Mouse (Mus musculus) layer of hippocampus, adult 9-11 months (tissue): ENCODE measurements around the gene Mfsd4a.
A peak's percentile ranks its signal among the peaks of the same experiment; 100 is the strongest.

Experiments used
- DNase-seq: peaks from one replicate; pipeline ENCODE4 v3.0.0; 2022

Gene Mfsd4a

DNA sequence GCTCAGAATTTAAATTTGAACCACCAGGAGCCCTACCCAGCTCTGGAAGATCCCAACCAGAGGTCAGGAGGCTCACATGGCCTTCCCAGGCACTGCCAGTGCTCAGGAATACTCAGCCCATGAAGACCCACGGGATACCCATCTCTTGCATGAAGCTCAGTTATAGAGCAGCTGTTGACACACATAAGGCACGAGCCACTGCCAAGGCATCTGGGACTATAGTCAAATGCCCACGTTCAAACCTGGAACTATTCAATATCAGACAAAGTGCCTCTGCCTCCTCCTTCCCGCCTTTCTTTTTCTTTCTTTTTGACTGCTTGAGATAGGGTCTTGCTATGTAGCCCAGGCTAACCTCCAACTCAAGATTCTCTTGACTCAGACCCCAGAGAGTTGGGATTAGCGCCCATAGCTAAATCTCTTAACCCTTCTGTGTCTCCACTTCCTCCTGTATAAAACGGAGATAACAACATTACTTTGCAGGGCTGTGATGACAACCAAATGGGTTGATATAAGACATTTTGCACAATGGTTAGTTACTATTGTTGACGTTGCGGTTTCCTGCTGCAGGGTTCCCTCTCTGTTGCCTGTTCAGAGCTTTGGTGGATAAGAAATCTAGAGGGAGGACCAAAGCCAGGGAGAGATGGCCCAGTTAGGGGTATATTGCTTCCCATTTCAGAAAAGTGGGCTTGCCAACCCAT is 2.2 kb downstream of the Mfsd4a start:
- peak; percentile 60 for DNase-seq

GRCm38 (mm10) chr1:132065001-132065400 is 2.9 kb downstream of the Mfsd4a start:
- DNase-seq, result peak; percentile 64

DNA sequence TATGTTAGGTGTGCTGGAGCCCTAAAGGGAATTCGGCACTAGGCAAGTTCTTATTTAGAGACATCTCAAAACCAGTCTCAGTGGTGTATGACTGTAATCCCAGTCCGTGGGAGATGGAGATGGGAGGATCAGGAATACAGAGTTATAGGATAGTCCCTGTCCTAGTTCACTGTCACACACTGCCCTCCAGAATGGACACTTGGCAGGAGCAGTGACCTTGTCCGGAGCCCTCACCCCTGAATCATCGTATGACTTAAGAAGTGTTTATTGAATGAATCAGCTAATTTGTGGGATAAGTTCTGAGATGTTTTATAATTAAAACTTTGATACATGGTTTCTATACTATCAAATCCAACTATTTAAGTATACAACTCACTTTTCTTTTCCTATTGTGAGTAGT is 4.8 kb downstream of the Mfsd4a start:
- DNase-seq, result no peak

GRCm38 (mm10) chr1:132061750-132062541 is 5.9 kb downstream of the Mfsd4a start:
- no peak for DNase-seq

GRCm38 (mm10) chr1:132060036-132060769 is 7.7 kb downstream of the Mfsd4a start:
- DNase-seq, result no peak

DNA sequence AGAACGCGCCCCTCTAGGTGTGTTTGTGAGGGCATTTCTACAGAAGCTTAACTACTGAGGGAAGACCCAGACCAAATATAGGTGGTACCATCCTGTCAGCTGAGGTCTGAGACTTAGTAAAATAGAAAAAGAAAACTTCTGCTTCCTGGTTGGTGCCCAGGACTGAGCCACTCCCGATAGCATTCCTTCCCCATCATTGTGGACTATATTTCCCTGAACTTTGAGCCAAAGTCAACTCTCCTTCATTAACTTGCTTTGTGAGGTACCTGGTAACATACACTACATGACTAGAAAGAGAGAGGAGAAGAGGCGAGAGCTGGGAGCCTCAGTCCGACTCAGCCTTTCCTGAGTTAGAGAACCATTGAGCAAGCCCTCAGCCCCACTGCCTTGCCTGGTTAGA is 9.3 kb downstream of the Mfsd4a start:
- DNase-seq, result no peak

DNA sequence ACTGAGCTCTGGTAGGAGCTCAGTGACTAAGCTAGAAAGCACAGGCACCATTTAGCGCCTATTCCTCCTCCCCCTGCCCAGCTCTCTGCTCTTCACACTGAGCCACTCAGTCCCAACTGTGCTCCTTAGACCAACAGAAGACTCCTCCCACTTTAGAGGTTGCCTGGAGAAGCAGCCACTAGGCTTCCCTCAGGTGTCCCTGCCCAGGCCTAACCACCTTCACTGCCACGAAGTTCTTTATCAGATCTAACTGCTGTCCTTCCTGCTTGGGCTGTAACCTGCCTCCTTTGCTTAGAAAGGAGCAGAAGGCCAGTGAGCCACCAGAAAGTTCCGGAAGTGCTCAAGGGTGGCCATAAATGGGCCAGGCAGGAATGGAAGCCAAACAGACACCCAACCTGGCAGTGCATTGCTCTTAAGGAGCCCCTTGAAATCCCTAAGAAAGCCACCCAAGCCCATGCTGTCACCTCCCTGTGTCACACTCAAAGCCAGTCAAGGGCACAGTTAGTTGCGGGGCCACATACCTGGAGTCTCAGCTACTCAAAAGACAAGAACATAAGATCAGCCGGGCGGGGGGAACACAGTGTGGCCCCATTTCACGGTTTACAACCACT is 12.7 kb downstream of the Mfsd4a start:
- no peak for DNase-seq

GRCm38 (mm10) chr1:132054387-132054786 is 13.5 kb downstream of the Mfsd4a start:
- no peak for DNase-seq

GRCm38 (mm10) chr1:132051746-132052145 is 16.1 kb downstream of the Mfsd4a start:
- no peak for DNase-seq

DNA sequence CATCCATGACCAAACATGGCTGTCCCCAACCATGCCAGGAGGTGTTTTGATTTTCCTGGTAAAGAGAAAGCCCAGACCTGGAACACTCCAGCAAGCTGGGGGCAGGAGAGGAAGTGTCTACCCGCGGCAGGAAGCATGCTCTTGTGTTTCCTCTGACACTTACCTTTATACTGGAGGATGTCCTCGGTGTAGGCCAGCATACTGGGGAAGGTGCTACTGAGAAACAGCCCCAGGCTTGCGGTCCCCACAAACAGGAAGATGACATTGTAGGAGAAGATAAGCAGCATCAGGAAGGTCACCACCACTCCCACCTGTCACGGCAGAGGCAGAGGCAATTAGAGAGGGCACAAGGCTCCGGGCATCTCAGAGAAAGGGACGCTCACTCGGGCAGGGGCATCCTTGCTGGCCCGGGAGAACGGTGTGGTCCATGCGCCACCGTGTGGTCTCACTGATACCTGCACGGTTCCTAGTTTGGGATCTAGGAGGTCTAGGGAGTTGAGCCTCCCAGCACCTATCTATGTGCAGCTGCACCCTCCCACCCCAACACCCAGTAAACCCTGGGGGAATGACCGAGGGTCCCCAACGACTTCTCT is 21.6 kb downstream of the Mfsd4a start:
- DNase-seq, result peak; percentile 21

GRCm38 (mm10) chr1:132043759-132044158 is 24.1 kb downstream of the Mfsd4a start:
- peak; percentile 63 for DNase-seq

- no peak for DNase-seq
Measured at GRCm38 (mm10) chr1:132040201-132040621, 27.7 kb downstream of the Mfsd4a start.

DNA sequence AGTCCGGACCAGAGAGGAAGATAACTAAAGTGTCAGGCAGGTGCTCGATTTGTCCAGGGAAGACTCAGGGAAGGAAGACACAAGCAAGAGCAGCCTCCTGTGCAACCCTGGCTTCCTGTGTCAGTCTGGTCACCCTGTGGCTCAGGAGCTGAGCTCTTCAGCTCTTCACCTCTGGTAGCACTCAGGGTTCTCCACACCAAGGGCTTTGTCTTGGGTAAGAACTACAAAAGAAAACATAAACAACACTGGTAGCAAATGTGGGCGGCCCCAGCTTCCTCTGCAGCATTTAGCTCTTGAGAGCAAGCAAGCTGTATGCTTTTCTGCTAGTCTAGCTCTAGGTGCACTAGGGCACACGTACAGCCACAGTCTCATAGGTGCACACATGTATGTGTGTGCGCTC is 29.1 kb downstream of the Mfsd4a start:
- DNase-seq, result no peak

DNA sequence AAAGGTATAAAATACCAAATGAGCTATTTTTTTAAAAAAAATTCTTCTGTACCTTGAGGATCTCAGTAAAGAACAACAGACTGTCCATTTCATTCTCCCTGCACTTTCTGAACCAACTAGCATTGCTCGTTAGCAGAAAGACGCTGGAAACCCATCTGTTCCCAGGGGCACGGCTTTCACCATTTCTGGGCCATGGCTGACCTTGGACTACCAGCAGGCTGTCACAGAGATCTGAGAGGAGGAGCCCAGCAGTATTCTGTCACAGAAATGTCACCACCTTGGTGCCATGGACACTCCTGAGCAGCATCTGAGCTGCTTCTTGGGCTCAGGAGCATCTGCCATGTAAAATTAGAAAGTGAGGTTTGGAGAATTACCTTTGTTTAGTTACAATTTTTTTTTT is 30.1 kb downstream of the Mfsd4a start:
- DNase-seq, result no peak

DNA sequence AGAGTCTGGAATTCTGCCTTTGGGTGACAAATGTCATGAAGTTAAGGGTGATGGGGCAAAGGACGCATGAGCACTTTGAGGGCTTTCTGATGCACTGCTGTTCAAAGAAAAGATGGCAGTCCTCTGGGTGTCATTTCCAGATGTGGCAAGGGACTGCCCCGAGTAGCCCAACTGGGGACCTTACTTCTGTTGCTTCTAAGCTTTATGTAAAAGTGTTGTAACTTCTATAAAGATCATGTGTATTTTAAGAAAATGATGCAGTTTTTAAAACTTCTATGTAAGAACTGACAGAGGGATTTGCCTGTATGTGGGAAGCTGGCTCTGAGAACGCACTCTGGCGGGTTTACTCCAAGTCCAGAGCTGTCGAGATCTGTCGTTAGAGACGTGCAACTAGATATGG is 35.7 kb downstream of the Mfsd4a start:
- DNase-seq, result no peak

- no peak for DNase-seq
Measured at GRCm38 (mm10) chr1:132030574-132030973, 37.3 kb downstream of the Mfsd4a start.

- no peak for DNase-seq
Measured at GRCm38 (mm10) chr1:132028413-132028812, 39.4 kb downstream of the Mfsd4a start.

DNA sequence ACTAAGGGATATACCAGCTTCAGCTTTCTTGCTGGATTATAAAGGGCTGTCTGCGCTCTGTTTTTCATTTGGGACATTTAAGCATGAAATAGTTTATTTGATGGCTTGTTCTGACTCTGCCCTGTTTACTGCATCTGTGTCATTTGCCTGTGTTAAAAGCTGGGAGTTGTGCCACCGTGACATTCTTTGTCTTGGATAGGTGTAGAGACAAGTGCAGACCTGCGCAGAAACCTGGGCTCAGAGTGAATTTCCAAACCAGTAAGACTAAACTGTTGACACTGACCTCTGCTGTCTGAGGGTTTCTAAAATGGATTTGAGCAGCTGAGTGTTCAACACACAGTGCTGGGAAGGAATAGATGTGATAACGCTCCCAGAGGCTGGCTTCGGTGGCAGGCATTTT is 39.9 kb downstream of the Mfsd4a start:
- DNase-seq, result no peak

DNA sequence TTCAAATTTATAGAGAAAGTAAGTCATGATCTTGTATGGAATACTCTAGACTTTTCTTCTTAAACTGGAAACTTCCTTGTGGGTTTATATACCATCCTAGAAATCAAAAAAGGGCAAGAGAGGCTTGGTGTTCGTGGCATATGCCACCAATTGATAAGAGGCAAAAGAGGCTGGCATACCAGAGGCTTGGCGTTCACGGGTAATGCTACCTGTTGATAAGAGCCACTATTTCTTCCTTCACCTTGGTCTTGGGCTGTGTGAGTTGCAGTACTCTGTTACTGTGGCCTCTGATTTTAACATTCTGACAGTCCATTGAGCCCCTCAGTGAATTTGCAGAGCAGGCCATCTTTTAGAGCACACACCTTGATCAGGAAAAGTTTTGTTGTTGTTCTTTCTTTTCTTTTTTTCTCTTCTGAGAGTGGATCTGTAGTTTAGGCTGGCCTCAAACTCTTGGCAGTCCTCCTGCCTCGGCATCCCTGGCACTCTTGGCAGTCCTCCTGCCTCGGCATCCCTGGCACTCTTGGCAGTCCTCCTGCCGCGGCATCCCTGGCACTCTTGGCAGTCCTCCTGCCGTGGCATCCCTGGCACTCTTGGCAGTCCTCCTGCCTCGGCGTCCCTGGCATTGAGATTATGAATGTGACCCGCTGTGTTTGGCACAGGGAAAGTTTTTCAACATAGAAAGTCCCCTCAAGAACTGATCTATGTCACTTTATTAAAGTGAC is 40.8 kb downstream of the Mfsd4a start:
- DNase-seq, result no peak

DNA sequence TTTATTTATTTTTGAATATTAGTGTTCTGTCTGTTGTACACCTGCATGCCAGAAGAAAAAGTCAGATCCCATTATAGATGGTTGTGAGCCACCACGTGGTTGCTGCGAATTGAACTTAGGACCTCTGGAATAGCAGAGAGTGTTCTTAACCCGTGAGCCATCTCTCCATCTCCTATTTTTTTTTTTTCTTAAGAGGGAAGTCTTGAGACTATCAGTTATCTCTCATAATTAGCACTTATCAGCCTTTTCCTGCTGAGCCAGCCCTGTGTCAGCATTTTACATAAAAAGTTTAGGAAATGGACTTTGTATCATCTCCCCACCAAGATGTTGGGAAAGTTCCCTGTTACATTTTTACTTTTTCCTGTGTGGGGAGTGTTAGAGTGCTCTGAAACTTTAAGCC is 45.8 kb downstream of the Mfsd4a start:
- DNase-seq, result no peak

DNA sequence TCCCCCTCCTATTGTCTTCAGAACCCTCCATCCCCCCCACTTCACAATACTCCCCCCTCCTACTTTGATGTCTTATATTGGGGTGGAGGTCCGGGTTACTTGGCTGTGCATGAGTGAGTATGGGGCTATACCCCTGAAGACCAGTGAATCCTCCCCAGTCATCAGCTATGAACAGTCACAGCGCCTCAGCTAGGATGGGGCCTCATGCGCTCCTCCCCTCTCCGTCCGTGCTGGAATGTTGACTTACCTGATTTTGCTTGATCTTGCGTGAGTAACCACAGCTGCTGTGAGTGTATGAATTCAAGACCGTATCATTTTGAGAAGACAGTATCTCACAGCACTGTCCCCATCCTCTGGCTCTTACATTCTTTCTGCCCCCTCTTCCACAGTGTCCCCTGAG is 48.0 kb downstream of the Mfsd4a start:
- DNase-seq, result no peak

GRCm38 (mm10) chr1:132016691-132017090 is 51.2 kb downstream of the Mfsd4a start:
- DNase-seq, result no peak
